Mouse (Mus musculus) monocyte, adult 5-6 weeks (primary cell): ENCODE results near the gene Sertad3. TPM values are rescaled to one million over a fixed set of nuclear protein-coding genes. Genes with fewer than 3 reads are reported as not detected.
A peak's percentile ranks its signal among the peaks of the same experiment; 100 is the strongest.

Source experiments
- ATAC-seq: fragments of 153-309, 156-312 bp; replicated peaks from 2 replicates; pipeline ENCODE4 v1.8.0; 2017; ENCODE audit warnings: mild to moderate bottlenecking; ENCODE audit not compliant: low TSS enrichment, insufficient number of reproducible peaks, severe bottlenecking, poor library complexity, low FRiP score
- total RNA-seq: library from RNA; stranded (forward); fragments of 200-1000, 200-491, 200-594 nt; gene quantifications from 3 replicates; pipeline ENCODE4 v1.2.3, GENCODE M21; 2017

Sertad3 gene
- total RNA-seq = 14.3 to 26.8 TPM (median 14.9 TPM) in 3 replicates

DNA sequence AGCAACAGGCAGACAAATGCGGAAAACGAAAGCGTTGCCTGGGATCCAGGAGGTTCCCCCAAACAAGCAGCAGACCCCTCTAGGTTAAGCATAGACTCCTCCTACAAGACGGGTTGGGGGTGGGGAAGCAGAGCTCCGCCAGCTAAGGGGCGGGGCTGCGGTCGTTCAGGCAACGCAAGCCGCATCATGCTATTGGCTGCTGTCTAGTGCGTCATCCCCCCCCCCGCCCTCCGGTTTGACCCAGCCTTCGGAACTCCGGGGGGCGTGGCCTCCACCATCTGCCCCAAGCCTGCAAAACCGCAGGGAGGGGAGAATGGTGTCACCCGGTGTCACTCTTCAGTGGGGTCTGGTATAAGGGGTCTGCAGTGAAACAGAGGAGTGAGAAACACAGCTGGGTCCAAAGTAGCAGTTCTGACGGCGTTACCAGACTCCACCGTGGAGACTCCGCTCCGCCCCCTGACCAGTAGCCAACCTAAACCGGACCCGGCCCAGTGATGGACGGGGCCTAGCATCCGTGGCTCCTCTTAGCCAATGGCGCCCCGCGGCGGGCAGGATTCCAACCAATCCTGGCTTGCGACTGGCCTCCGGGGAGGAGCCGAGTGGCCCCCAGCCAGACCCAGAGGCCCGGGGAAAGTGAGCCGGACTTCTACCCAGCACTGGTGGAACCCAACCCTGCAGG lies at the start of gene Sertad3:
Gene Sertad3 (plus strand): TSS at position 613 of the 679 bp plus-strand sequence.
- ATAC-seq = peak; percentile 80

DNA sequence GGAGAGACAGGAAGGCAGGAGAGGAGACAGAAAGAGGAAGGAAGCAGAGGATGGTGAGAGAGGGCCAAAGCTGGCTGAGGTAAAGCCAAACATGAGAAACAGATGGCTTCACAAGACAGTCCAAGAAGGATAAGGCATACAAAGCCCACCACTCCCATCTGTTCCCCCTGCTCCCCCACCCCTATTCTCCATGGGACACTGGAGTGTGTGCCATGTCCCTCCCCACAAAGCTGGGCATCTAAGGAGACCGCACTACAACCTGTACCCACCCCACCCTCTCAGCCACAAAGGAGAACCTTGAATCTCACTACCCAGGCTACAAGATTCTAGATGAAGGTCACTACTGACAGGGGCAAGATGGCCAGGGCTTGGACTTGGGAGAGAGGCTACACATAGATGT lies 46.2 kb upstream of the Sertad3 start:
- no peak for ATAC-seq

DNA sequence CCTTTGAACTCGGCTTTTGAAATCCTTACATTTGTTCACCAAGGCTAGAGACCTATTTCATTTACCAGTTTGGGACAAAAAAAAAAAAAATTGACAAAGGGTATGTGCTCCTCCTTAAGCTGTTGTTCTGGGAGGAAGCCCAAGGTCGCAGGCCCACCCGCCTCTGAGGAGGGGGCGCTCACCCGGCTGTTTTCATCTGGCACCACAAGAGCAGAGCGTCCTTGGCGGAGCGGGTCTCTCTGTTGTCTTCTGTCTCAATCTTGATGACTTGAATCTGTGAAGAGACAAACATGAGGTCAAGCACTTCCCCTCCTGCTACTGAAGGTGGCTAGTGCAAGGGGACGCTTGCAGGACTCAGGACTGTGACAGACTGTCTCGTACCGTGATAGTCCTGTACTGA lies 45.6 kb upstream of the Sertad3 start:
- no peak for ATAC-seq

DNA sequence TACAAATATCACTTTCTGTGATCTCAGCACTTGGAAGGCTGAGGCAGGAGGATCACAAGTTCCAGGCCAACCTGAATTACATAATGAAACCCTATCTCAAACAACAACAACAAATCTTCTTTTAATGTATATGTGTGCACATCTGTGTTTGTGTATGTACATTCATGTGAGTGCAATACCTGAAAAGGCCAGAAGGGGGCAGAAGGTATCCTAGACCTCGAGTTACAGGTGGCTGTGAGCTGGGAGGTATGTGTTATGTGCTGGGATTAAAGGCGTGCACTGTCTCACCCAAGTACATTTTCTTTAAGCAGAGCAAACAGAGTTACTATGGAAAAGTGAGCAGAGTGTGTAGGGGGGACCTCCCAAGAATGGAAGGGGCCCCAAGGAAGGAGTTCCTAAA lies 44.4 kb upstream of the Sertad3 start:
- ATAC-seq = no peak

DNA sequence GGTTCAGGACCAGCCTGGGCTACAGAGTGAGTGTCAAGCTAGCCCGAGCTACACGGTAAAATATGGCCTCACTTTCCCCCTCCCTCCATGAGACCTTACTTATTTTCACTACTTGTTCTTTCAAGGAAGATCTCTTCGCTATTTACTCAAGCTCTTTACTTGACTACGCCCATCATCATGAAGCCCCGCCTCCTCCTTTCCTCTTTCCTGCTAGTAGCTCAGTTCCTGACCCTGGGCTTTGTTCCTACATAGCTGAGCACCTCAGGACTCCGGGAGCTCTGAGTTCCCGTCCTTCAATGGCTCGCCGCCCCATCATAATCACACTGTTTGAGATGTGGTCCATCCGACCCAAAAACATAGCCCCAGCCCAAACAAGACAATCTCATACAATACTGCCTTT lies 40.2 kb upstream of the Sertad3 start:
- ATAC-seq = no peak

DNA sequence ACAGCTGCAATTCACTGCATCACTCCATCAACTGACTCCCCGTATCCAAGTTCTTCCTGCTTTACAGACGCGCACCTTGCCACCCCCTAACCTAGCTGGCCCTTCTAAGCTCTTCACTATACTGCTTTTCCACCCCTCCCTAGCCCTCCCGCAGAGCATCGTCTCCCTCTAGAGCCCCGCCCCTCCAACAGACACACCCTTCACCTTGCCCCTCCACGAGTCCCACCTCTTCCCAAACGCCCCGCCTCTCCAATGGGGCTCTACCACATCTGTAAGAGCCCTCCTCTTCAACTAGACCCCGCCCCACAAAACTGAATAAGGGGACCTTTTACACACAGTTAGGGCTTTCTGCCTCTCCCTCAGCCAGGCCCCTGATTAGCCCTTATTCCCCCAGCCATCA lies 39.8 kb upstream of the Sertad3 start:
- no peak for ATAC-seq

DNA sequence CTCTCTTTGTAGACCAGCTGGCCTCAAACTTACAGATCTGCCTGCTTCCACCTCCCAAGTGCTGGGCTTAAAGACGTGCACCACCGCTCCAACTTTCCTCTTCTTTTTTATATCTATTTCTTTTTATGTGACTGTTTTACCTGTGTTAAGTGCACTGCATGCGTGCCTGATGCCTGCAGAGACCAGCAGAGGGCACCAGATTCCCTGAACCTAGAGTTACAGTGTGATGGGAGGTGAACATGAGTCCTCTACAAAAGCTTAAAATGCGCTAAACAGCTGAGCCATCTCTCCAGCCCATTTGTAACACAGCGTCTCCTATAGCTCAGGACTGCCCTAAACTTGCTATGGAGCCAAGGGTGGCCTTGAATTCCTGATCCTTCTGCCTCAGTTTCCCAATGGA lies 36.0 kb upstream of the Sertad3 start:
- ATAC-seq = peak; percentile 64; the same call in 1 of the 2 replicates

DNA sequence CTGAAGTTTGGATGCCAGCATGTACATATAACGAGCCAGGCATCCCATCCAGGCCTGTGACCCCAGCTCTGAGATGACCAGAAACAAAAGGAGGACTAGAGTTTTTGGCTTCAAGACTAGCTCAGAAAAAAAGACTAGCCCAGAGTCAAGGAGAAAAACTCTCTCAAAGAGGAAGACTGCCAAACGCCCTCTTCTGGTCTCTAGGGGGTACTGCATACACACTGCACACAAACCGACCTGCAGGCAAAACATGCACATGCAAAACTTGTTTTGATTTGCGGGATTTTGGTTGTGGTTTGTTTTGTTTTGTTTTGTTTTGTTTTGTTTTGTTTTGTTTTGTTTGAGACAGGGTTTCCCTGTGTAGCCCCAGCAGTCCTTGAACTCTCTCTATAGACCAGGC lies 33.6 kb upstream of the Sertad3 start:
- ATAC-seq = no peak

DNA sequence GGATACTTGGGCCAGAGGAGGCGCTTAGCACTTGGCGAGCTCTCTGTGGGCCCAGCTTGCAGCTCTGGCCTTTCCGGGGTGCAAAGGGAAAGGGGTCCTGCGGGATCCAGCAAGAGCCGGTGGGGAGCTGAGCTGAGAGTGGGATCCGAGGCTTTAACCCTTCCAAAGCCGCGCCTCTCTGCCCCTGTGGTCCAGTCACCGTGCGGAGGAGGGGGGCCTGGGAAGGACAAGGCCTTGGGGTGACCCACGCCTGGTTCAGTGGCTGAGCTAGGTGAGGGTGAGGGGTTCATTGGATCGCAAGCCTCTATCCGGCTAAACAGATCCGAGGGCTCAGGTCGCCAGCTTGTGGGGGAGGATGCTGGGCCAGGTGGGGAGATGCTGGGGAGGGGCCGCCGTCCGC lies 27.5 kb upstream of the Sertad3 start:
- ATAC-seq = no peak

DNA sequence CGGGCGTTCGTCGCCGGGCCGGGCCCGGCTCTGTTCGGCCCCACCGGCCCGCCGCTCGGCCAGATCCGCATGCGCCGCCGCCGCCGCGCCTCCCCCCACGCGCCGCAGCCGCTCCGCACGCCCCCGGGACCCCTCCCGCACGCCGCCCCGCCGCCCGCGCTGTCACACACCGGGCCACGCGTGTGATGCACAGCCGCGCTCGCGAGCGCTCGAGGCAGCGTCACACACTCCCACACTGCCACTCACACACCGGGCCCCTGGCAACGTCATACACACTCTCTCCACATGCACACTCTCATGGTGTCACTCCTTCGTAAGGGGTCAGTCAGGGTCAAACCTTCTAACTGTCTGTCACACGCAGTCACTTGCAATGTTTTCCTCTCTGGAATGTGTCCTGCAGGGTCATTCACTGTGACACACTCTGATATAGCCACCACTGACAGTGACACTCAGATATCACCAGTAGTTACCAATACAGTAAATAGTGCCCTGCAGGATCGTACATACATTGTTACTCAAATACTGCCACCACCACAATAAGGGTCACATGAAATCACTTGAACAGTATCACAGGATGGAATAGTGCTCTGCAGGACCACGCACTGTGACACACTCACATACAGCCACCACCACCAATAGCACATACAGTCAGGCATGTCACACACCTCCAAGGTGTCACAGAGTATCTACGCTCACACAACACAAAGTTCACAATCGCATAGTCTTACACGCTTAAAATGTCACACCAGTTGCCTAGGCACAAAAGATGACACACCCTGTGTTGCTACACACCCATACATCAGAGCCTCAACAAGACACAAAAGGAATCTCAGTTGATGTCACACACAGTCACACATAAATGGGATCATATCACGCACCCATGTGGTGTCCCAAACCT lies 26.8 kb upstream of the Sertad3 start:
- ATAC-seq = peak; percentile 0; the same call in 1 of the 2 replicates

DNA sequence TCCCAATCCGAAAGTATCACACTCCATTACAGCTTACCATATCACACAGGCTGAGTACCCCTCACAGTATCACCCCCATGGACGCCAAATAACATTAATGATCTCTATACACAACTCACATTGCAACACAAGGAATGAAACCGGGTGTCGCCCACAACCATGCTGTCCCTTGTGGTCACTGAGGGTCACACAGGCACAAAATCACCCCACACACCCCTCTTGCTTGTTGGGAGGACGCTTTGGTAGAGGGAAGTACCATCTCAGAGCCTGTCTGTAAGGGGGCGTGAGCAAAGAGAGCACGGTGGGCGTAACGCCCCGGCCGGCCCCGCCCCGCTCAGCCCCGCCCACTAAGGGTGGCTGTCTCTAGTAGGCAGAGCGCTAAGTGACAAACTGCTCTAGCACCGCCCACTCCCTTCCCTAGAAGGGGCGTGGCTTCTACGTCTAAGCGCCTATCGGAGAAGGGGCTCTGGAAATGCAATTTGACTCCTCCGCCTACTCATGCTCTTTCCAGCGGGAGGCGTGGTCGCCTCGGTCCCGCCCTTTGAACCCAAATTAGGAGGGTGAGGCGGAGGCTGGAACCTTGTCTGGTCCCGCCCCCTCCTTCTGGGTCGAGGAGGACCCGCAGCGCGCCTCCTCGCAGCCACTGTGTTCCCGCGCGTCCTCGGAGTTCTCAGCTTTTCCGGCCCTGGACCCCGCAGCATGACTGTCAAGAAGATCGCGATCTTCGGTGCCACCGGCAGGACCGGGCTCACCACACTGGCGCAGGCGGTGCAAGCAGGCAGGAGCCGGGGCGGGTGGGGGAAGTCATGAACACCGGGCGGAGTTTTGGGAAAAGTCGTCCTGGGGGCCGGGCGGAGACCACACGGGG lies 25.9 kb upstream of the Sertad3 start, which contains the start of the genes Sptbn4 and Blvrb:
Gene Sptbn4 (minus strand): TSS at position 268 of the 868 bp plus-strand sequence.
Gene Blvrb (plus strand): TSS at position 560 of the 868 bp plus-strand sequence.
- ATAC-seq = peak; percentile 90

DNA sequence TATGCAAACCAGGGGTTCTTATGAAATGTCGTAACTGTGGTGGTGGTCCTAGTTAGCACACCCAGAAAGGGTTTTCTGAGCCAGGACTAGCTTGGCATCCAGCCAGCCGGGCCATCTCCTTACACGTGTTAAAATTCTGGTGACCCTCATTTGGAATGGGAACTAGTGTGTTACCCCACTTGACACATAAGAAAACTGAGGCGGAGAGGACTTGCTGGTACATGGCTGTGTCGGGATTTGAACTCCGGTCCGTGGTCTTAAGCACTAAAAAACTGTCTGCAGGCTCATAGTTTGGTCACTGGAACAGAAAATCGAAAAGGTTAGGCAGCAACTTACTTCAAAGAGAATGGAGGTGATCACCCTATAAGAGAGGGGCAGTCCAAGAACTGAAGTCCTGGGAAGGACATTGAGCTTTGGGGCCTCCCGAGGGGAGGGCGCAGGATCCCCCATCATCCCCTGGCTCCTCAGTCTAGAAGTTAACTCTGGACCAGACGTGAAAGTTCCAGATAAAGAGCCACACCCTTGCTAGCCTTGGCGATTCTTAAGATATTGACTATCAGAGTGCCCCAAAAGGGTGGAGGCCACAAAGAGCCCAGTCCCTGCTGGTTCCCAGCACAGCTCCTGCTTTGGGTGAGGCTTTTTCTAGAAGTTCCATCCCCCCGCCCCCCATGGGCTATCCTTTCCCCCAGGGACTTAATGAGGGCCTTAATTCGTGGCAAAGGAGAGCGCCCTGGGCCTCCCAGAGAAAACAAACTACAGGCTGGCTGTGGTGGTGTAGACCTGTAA lies 25.0 kb upstream of the Sertad3 start:
- ATAC-seq = no peak

DNA sequence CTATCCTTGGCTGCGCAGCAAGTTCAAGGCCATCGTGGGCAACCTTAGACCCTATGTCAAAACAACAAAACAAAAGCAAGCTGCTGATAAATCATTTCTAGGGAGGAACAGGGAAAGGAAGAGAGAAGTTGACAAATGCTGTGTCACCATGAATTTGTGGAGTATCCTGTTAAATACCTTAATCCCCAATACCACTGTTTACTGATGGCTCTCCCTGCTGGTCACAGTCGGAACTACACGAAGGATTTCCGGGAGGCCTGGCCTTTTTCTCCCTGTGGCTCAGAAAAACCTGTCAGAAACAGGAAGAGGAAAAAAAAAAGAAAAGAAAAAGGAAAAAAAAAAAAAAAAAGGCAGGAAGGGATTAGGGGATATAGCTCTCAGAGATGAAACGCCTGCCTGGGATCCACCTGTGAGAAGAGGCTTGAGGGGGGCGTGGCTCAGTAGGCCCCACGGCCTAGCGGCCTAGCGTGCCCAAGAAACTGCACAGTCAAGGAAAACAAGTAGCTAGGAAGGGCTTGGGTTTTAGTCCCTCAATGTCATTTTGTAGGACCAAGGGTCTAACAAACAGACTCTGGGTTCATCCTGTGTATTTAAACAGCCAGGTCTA lies 24.2 kb upstream of the Sertad3 start:
- ATAC-seq = no peak

DNA sequence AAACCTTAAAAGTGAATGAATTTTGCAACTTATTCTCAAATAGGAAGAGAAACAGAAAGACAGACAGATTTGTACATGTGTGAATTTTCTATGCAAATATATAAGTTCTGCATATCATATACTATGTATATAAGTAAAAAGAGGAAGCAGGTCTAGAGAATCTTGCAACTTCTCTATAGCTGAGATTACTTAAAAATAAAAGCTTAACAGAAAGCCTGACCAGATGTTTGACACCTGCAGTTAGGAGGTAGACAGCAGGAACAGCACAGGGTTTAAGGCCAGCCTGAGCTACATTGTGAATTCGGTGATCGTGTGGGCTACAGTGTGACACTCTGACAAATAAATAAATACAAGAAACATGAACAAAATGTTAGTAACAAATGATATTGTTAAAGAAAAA lies 22.2 kb upstream of the Sertad3 start:
- 0 out of 2 replicates have a peak, but pooled peaks have one; percentile 7 for ATAC-seq

DNA sequence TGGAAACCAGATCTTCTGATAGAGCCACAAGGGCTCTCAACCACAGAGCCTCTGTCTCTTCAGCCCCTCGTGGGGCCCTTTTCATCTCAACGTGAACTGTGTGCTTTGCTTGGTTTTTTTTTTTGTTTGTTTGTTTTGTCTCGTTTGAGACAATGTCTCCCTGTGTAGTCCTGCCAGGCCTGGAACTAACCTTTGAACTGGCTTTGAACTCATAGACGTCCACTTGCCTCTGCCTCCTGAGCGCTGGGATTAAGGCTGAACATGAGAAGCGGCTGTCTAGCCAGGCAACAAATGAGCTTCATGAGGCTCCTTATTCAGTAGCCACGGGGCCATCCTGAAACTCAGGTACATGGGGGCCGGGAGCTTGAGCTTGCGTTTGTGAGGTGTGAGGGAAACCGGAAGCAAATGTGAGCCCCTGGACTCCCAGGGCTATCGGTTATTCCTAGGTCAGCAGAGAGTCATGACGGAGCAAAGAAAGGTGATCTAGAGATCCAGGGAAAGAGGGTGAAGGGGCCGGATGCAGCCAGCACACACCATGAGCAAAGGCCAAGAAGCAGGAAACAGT lies 21.3 kb upstream of the Sertad3 start:
- ATAC-seq = no peak

DNA sequence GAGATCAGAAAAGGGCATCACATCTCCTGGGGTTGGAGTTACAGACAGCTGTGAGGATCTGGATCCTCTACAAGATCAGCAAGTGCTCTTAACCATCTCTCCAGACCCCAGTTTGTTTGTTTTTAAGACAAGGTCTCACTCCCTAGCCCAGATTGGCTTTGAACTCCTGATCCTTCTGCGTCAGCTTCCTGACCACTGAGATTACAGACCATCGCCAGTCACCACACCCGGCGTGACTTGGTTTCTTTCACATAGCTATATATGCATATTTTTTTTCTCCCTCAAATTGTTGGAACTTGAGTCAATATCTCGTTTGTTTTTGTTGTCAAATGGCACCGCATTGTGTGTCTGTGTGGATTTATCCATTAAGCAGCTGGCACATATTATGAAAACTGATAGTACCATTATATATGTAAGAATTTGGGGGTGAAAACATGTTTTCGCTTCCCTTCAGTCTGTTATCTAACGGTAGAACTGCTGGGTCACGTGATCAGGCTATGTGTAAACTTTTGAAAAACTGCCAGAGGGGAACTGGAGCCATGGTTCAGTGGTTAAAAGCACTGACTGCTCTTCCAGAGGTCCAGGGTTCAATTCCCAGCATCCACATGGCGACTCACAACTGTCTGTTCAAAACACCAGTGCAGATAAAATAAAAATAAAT lies 19.0 kb upstream of the Sertad3 start:
- ATAC-seq = no peak

DNA sequence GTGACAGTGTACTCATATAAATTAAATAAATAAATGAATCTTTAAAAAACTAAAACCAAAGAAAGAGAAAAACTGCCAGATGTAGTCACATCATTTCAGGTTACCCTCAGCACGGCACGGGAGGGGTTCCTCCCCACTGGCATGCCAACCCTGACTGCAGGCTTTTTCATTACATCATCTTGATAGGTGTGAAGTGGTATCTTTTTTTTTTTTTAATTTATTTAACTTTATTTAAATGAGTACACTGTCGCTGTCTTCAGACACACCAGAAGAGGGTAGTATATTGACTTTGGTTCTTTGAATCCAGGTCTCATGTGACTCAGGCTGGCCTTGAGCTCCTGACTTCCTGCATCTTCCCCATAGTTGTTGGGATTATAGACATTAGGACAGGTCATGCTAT lies 18.3 kb upstream of the Sertad3 start:
- no peak for ATAC-seq
